Mouse (Mus musculus) olfactory bulb, adult 2 months (tissue): ENCODE measurements around the gene Ccnjl. TPM values are rescaled to one million over a fixed set of nuclear protein-coding genes. Genes with fewer than 3 reads are reported as not detected.
A peak's percentile ranks its signal among the peaks of the same experiment; 100 is the strongest.

Source experiments
- H3K27ac ChIP-seq: fragments of 200-500 bp; 2 replicates; pipeline ENCODE4 v1.5.1; 2012; ENCODE audit warnings: low read depth, low read length; ENCODE audit not compliant: insufficient read depth
- H3K4me1 ChIP-seq: fragments of 200-500 bp; 2 replicates; pipeline ENCODE4 v1.6.1; 2012; ENCODE audit warnings: low read length; ENCODE audit not compliant: control insufficient read depth, insufficient read depth
- H3K4me3 ChIP-seq: fragments of 200-500 bp; 2 replicates; pipeline ENCODE4 v1.5.1; 2012; ENCODE audit warnings: mild to moderate bottlenecking, low read depth, low read length, moderate library complexity; ENCODE audit not compliant: insufficient read depth
- CTCF ChIP-seq: fragments of 200-500 bp; IDR thresholded peaks from 2 replicates; pipeline ENCODE4 v1.5.1; 2012; ENCODE audit warnings: low read depth, mild to moderate bottlenecking, low read length, moderate library complexity; ENCODE audit not compliant: insufficient read depth
- POLR2A ChIP-seq: fragments of 200-500 bp; IDR thresholded peaks from 2 replicates; pipeline ENCODE4 v1.6.1; 2012; ENCODE audit warnings: mild to moderate bottlenecking, low read depth, low read length, moderate library complexity; ENCODE audit not compliant: insufficient read depth
- WGBS: fragments of 180-500 bp; shearing (Covaris S2); methylation state at CpG from one replicate; pipeline ENCODE4 v1.1.7; 2018; 5-methylcytosine and 5-hydroxymethylcytosine counted together
- polyA plus RNA-seq: library from polyadenylated mRNA; stranded (reverse); fragments of >200 nt; gene quantifications from 2 replicates; pipeline ENCODE4 v1.2.4, GENCODE M21; 2012; ENCODE audit warnings: low replicate concordance; ENCODE audit not compliant: missing spikeins, insufficient read depth, insufficient read length

The Ccnjl gene
- polyA plus RNA-seq: not detected in 2 replicates

DNA sequence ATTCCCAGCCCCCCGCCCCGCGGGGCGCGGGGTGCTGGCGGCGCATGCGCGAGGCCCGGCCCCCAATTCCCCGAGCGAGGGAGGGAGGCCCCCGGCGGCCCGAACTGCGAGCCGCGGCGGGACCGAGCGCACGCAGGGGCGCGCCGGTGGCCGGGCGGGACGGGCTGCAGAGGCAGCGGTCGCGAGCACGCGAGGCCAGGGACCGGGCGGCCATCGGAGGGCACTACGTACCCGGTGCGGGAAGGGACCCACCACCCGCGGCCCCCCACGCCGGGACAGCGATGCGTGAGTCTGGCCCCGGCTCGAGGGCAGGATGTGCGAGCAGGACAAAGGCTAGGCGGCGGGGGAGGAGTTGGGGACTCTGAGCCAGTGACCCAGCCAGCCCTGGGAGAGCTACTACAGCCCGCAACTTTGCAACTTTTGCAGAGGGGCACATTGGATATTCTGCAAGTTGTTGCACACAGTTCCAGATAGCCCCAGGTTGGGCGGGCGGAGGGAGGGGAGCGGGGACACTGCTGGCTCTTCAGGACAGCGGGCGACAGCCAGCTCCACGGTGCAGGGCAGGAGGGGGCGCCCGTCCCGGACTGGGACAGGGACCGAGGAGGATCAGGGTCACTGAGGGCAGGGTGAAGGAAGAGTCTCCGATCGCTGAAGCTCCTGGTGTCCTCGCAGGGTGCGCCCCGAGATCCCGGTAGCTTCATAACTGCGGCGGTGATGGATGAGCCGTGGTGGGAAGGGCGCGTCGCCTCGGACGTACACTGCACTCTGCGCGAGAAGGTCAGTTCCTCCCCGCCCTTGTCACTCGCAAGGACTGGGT lies at the start of gene Ccnjl:
Ccnjl (plus strand) TSS at position 102 of the 817 bp plus-strand sequence.
- Histone ChIP-seq H3K27ac (no peak within 1 kb of the TSS), H3K4me3 (peak within 1 kb of the TSS; percentile 90), H3K4me1 (peaks cover 5% of the 10 kb centered on the region)
- TF ChIP-seq CTCF (no peak), POLR2A (no peak; the same call in 1 of the 2 replicates)
- WGBS: under 1% methylated on average over 79 of the region's 79 CpGs

DNA sequence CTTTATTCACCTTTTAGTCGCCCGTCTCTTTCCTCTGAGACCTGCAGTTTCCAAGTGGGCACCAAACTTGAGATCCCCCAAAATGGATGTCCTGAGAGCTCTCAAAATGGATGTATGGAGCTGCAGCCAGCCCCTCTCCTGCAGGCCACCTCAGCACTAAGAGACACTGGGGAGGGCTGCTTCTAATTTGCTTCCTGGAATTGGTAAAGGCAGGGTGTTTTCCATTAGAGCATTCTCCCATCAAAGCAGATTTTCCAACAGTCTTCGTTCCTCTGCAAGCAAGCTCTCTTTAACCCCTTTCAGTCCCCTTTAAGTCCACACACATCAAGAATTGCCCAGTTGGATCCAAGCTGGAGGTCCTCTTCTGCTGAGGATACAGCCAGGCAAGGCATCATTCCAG lies 49.2 kb upstream of the Ccnjl start:
- WGBS: 89% methylated on average over 3 of the region's 3 CpGs
- no peak overlapping the region for H3K4me3 ChIP-seq
- peaks cover 3% of the 10 kb centered on the region for H3K4me1 ChIP-seq
- TF ChIP-seq CTCF: no peak
- TF ChIP-seq POLR2A: no peak
- no peak overlapping the region for H3K27ac ChIP-seq

DNA sequence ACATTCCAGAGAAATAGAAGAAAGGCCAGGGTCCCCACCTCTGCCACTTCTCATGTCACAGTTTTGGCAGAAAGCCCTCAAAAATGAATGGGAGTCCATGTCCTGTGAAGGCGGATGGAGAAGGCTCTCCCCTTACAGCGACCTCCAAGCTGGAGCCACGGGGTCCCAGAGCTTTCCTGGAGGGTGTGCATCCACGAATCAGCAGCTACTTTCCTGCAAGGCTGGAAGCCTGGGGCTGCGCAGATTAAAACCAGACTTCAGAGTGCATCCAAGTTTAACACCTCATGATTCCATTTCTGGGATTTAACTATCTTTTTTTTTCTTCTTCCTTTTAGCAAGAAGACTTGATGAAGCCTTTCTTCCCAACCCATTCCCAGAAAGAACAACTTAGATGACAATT lies 48.0 kb upstream of the Ccnjl start:
- Histone ChIP-seq H3K4me3 (no peak overlapping the region), H3K4me1 (peaks cover 5% of the 10 kb centered on the region), H3K27ac (no peak overlapping the region)
- 63% methylated on average over 5 of the region's 5 CpGs for WGBS
- TF ChIP-seq CTCF (no peak), POLR2A (no peak)

DNA sequence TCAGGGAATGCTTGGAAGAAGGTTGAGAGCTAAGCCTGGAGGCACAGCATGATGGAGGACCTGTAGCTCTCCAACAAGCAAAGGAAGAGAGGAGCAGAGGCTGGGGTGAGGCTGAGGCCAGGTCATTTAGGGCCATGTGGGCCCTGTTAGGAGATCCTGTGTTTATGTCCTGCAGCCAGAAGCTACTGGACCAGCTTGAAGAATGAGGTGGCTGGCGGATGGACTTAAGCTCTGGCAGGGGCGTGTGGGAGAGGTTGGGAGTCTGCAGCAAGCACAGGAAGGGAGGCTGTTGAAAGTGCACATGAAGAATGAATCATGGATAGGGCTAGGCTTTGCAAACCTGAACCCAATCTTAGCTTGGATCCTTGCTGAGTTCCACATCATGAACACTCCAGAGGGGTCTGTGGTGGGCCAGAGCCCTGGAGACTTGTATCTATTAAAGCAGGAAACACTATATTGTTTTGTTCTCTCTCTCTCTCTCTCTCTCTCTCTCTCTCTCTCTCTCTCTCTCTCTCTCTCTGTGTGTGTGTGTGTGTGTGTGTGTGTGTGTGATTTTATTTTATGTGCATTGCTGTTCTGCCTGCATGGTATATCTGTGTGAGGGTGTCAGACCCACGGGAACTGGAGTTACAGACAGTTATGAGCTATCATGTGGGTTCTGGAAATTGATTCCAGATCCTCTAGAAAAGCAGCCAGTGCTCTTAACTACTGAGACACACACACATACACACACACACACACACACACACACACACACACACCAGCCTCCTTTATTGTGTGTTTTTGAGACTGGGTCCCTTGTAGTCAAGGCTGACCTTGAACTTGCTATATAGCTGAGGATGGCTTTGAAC lies 46.7 kb upstream of the Ccnjl start:
- TF ChIP-seq POLR2A (no peak), CTCF (no peak)
- H3K4me3 ChIP-seq: no peak overlapping the region
- no peak overlapping the region for H3K27ac ChIP-seq
- peaks cover 5% of the 10 kb centered on the region for H3K4me1 ChIP-seq
- 73% methylated on average over 3 of the region's 3 CpGs for WGBS

DNA sequence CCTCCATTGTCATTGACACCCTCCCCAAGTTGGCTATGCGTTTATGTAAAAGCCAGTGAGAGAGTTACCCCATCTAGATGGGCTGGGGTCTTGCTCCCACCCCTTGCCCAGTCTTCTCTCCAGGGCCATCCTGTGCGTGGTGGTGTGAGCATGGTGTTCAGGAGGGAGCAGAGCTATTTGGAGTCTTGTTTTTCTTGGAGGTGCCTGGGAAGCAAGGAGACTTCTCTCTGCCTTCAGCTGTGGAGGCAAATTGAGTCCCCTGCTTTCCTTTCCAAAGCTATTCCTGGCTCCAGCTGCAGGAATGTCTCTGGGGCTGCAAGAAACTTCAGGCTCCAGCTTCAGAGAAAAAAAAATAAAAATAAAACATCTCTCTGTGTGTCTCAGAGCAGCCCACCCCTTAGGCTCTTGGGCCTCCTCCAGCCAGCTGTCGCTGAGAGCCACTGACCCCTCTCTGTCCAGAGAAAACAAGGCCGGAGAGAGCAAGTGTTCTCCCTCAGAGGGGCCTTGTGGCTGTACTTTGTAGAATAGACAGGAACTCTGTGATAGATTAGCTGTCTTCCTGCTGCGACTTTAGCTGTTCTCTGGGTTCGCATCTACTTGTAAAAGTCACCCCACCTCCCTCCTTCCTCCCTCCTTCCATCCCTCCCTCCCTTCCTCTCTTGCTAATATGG lies 45.3 kb upstream of the Ccnjl start:
- no peak for TF ChIP-seq POLR2A
- TF ChIP-seq CTCF: no peak
- H3K4me3 ChIP-seq: no peak overlapping the region
- H3K27ac ChIP-seq: no peak overlapping the region
- 52% methylated on average over 6 of the region's 6 CpGs for WGBS
- H3K4me1 ChIP-seq: peaks cover 5% of the 10 kb centered on the region

DNA sequence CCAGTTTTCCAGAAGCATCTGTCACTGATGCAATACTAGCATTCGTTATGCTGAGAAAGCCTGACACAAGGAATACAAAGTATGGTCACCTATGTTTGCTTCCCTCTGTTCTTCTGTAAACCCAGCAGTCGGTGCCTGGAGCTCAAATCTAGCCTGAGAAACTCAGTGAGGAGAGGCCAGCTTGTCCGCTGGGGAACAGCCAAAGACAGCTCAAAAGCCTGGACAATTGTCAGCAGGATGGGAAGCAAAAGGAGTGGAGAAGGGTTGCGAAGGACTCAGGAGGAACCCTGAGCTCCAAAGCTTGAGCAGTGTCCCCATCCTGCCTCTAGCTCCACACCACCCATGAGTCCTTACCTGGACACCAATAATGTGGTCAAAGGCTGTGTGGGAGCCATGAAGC lies 44.5 kb upstream of the Ccnjl start:
- Histone ChIP-seq H3K4me1 (peaks cover 5% of the 10 kb centered on the region), H3K27ac (no peak overlapping the region), H3K4me3 (no peak overlapping the region)
- WGBS: 80% methylated on average over 4 of the region's 4 CpGs
- TF ChIP-seq CTCF (no peak), POLR2A (no peak)

DNA sequence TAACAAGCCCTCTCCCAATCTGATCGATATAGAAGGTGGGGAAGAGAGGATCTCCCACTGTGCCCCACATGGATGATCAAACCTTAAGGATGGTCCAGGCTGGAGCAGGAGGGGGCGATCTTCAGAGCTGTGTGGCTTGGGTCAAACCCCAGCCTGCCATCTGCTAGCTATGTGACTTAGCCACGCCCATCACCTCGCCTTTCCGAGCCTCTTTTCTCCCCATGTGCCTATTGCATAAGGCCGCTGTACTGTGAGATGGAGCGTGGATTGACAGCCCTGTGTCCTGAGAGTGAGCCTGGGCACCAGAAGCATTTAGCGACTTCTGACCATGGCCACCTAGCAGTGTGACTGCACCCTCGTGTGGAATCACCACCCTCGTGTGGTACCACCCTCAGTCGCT lies 43.9 kb upstream of the Ccnjl start:
- Histone ChIP-seq H3K4me1 (peaks cover 5% of the 10 kb centered on the region), H3K4me3 (no peak overlapping the region), H3K27ac (no peak overlapping the region)
- TF ChIP-seq CTCF: no peak
- WGBS: 57% methylated on average over 11 of the region's 11 CpGs

DNA sequence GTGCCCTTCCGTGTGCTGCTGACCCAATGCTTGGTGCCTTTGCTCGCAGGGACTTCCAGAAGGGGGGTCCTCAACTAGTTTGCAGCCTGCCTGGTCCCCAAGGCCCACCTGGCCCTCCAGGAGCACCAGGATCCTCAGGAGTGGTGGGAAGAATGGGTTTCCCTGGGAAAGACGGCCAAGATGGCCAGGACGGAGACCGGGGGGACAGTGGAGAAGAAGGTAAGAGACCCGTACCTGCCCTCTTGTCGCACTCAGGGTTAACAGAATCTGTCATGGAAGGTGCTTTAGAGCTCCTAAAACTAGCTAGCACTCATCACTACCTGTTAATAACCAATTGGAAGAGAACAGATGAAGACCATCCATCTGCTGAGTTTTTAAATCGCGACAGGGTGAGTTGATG lies 42.7 kb upstream of the Ccnjl start:
- TF ChIP-seq CTCF: no peak
- no peak for TF ChIP-seq POLR2A
- H3K4me3 ChIP-seq: no peak overlapping the region
- 78% methylated on average over 9 of the region's 9 CpGs for WGBS
- H3K4me1 ChIP-seq: peaks cover 5% of the 10 kb centered on the region
- no peak overlapping the region for H3K27ac ChIP-seq

DNA sequence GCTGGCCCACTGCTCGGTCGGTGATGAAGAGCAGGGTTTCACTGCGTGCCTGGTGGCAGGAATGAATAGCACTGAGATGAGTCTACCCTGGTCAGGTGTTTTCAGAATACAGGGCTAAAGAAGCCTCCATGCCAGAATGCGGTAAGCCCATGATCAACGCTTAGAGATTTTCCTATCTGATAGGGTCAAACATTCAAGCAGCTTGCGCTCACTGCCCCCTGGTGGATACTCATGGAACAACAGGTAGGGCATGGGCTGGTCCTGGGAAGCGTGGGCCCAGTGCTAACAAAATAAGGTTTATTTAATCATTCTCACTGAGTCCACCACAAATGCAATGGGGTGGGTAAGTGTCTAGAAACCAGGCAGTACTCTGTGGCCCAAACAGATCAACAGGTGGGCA lies 35.9 kb upstream of the Ccnjl start:
- WGBS: 31% methylated on average over 7 of the region's 7 CpGs
- H3K4me1 ChIP-seq: peaks cover 13% of the 10 kb centered on the region
- peak; percentile 52 for TF ChIP-seq CTCF
- TF ChIP-seq POLR2A: no peak
- no peak overlapping the region for H3K27ac ChIP-seq
- no peak overlapping the region for H3K4me3 ChIP-seq
